Mouse (Mus musculus): ENCODE measurements around the gene Olfr750.

The Olfr750 gene

GRCm38 (mm10) chr14:51026391-51027133, 47.7 kb downstream of the Olfr750 start:
- DNase-seq: peak; percentile 70

DNA sequence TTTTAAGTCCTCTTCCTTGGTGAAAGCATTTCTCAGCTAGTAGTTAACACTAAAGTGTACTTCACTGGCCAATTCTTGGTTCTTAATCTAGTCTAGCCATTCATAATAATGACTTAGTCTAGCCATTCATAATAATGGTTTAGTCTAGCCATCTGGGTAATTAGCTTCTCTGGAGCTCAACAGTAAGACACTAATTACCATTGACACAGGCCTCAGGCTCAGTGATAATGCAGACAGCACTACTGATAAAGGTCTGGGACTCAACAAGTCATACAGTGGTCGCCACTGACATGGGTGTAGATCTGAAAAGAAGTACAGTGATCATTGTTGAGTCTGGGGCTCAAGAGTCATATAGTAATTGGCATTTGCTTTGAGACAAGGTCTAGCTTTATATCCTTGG, 49.4 kb downstream of the Olfr750 start:
- DNase-seq: no peak

DNA sequence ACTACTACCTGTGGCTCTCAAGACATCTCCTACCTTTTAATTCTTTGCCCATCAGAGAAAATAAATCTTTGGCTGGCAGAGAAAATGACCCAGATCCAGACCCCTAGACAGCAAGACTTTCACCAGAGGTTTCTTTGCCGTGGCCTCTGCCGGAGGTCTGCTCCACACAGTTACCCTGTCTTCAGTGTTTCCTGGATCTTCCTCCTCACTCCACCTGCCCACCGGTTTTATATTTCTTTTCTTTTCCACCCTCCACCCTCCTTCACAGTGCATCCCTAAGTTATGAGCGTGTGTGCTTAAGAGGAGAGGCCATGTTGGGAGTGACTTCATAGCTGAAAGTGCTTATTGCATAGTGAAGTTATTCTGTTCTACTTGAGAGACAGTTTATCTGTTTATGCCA, 50.8 kb downstream of the Olfr750 start:
- DNase-seq: no peak

GRCm38 (mm10) chr14:51017256-51017655, 57.0 kb downstream of the Olfr750 start:
- no peak for DNase-seq
